Mouse (Mus musculus) embryonic facial prominence, embryonic 11.5 days (tissue): ENCODE measurements around the gene Bmf. TPM values are rescaled to one million over a fixed set of nuclear protein-coding genes. Genes with fewer than 3 reads are reported as not detected.

ENCODE experiments used
- ATAC-seq: fragments of 200-750 bp; cut with Nextera tagmentation; replicated peaks from 2 replicates; pipeline ENCODE4 v1.8.0; 2017; ENCODE audit warnings: low read depth; ENCODE audit not compliant: insufficient number of reproducible peaks, low FRiP score, low TSS enrichment
- DNase-seq: peaks from one replicate; pipeline ENCODE4 v3.0.0-alpha.2; 2015; ENCODE audit warnings: low spot score
- H3K27ac ChIP-seq: fragments of 300-500 bp; sonication (generic); replicated peaks from 2 replicates; pipeline ENCODE4 v1.5.1; 2014; ENCODE audit warnings: mild to moderate bottlenecking, low read depth, low read length, control low read depth
- H3K27me3 ChIP-seq: fragments of 300-500 bp; sonication (generic); 2 replicates; pipeline ENCODE4 v1.6.1; 2014; ENCODE audit warnings: mild to moderate bottlenecking, low read length, moderate library complexity, mixed read lengths; ENCODE audit not compliant: control insufficient read depth, insufficient read depth
- H3K36me3 ChIP-seq: fragments of 300-500 bp; sonication (generic); replicated peaks from 2 replicates; pipeline ENCODE4 v1.6.1; 2014; ENCODE audit warnings: low read depth, mild to moderate bottlenecking, low read length, moderate library complexity, mixed read lengths; ENCODE audit not compliant: control insufficient read depth, insufficient read depth
- H3K4me1 ChIP-seq: fragments of 300-500 bp; sonication (generic); 2 replicates; pipeline ENCODE4 v1.6.1; 2014; ENCODE audit warnings: low read length, mixed read lengths; ENCODE audit not compliant: control insufficient read depth, insufficient read depth
- H3K4me2 ChIP-seq: fragments of 300-500 bp; sonication (generic); 2 replicates; pipeline ENCODE4 v1.6.1; 2014; ENCODE audit warnings: low read depth, mild to moderate bottlenecking, control low read depth, low read length, moderate library complexity
- H3K4me3 ChIP-seq: fragments of 300-500 bp; sonication (generic); 2 replicates; pipeline ENCODE4 v1.5.1; 2014; ENCODE audit warnings: low read depth, low read length, control low read depth
- H3K9ac ChIP-seq: fragments of 300-500 bp; sonication (generic); replicated peaks from 2 replicates; pipeline ENCODE4 v1.6.1; 2014; ENCODE audit warnings: mild to moderate bottlenecking, control low read depth, low read length
- H3K9me3 ChIP-seq: fragments of 300-500 bp; sonication (generic); replicated peaks from 2 replicates; pipeline ENCODE4 v1.6.1; 2016; ENCODE audit warnings: mild to moderate bottlenecking, low read length, inconsistent platforms, mixed read lengths; ENCODE audit not compliant: control insufficient read depth
- WGBS: fragments of 180-500 bp; shearing (Covaris S2); extraction: QIAGEN DNeasy Blood & Tissue Kit; methylation state at CpG from one replicate; pipeline ENCODE4 v1.1.7; 2014; 5-methylcytosine and 5-hydroxymethylcytosine counted together
- polyA plus RNA-seq: library from polyadenylated mRNA; unstranded; fragments of >200 nt; fragmentation: Nextera tagmentation; extraction: Ambion mirVana; gene quantifications from 2 replicates; pipeline ENCODE4 v1.2.1, GENCODE M21; 2014

Gene Bmf
- polyA plus RNA-seq, 1 experiment from 2014 or later = 5.1 TPM

- ATAC-seq = 0 out of 2 replicates have a peak, but pooled peaks have one; percentile 1
These were observed 866 bp downstream of the Bmf start for GRCm38 (mm10) chr2:118548421-118549221.

DNA sequence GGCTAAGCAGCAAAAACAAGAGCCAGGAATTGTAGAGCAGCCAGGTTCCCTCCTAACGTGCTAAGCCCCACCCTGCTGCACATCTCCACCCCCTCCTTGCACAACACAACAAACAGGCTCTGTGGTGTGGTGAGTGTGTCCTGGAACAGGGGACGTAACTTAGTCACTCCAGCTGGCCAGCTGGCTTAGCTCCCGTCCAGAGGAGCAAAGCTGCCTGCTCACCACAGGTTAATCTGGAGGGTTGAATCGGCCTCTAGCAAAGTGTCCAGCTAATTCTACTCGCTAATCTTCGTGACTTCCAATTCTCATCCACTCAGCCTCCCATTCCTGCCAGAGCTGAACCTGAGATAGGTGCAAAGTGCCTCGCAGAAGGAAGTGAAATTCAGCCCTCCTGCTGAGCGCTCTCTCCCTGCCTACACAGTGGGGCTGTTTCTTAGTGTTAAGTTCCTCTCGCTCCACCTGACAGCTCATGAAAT, 1.9 kb downstream of the Bmf start:
- peak overlapping the region; percentile 36; the same call in 1 of the 2 replicates for H3K9ac ChIP-seq
- DNase-seq = no peak

More at GRCm38 (mm10) chr2:118548421-118549221, 866 bp downstream of the Bmf start:
- Histone ChIP-seq H3K9ac (peak overlapping the region; percentile 80), H3K4me1 (peaks cover 20% of the 10 kb centered on the region), H3K4me2 (peak overlapping the region; percentile 88), H3K9me3 (no peaks in the 10 kb centered on the region), H3K36me3 (no peaks in the 10 kb centered on the region), H3K4me3 (peak overlapping the region; percentile 93), H3K27me3 (no peaks in the 10 kb centered on the region), H3K27ac (peak overlapping the region; percentile 47; the same call in 1 of the 2 replicates)
- under 1% methylated on average over 18 of the region's 18 CpGs for WGBS
- peak; percentile 61 for DNase-seq

GRCm38 (mm10) chr2:118546798-118547165, 2.7 kb downstream of the Bmf start:
- Histone ChIP-seq H3K9me3 (no peaks in the 10 kb centered on the region), H3K4me1 (peaks cover 24% of the 10 kb centered on the region), H3K27ac (no peak overlapping the region), H3K4me3 (no peak overlapping the region), H3K36me3 (no peaks in the 10 kb centered on the region), H3K27me3 (no peaks in the 10 kb centered on the region), H3K4me2 (no peak overlapping the region; the same call in 1 of the 2 replicates), H3K9ac (no peak overlapping the region)
- 43% methylated on average over 3 of the region's 3 CpGs for WGBS
- ATAC-seq (no peak), DNase-seq (no peak)

More for the DNA sequence above, 1.9 kb downstream of the Bmf start:
- Histone ChIP-seq H3K36me3 (no peaks in the 10 kb centered on the region), H3K27me3 (no peaks in the 10 kb centered on the region), H3K9me3 (no peaks in the 10 kb centered on the region), H3K4me1 (peaks cover 24% of the 10 kb centered on the region), H3K27ac (no peak overlapping the region), H3K4me2 (peak overlapping the region; percentile 88), H3K4me3 (peak overlapping the region; percentile 93; the same call in 1 of the 2 replicates)
- WGBS = 8% methylated on average over 9 of the region's 9 CpGs
- no peak for ATAC-seq

GRCm38 (mm10) chr2:118546104-118546797, 3.2 kb downstream of the Bmf start:
- peaks cover 24% of the 10 kb centered on the region for H3K4me1 ChIP-seq
- no peak overlapping the region for H3K4me3 ChIP-seq
- no peaks in the 10 kb centered on the region for H3K27me3 ChIP-seq
- H3K27ac ChIP-seq = peak overlapping the region; percentile 52
- 28% methylated on average over 5 of the region's 5 CpGs for WGBS
- no peaks in the 10 kb centered on the region for H3K9me3 ChIP-seq
- no peak for DNase-seq
- peak overlapping the region; percentile 47 for H3K9ac ChIP-seq
- H3K4me2 ChIP-seq = peak overlapping the region; percentile 14; the same call in 1 of the 2 replicates
- ATAC-seq = no peak
- no peaks in the 10 kb centered on the region for H3K36me3 ChIP-seq

DNA sequence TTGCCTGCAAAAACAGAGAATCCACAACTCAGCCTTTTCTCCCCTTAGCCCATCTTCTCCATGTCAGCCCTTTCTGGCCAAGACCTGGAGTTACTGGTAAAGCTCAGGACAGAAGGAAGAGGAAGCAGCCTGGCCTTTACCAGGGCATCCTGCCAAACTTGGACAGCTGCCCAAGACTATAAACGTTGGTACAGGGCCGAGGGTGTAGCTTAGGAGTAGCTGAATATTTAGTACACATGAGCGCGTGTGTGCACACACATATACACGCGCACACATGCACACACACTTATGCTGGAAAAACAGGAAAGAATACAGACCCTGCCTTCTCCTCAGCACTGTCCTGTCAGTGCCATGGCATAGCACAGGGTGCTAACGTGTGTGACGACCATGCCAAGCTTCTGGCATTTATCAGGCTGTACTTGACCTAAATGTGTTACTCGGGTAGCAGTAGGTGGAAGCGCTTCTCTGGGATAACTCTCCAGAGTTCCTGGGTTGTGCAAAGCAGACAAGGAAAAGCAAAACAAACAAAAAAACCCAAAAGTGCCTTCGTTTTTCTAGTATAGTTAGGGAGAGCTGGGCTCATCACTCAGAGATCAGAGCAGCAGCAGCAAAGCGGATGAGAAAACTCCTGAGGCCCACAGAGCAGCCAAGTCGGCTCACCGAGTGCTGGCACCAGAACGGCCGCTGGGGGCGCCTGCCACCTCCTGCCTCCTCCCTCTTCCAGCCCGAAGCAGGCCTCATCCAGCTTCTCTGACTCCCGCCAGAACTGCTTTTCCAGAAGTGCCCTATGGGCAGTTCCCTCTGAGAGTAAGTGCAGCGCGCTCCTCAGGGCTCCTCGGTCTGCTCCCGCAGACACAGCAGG, 4.0 kb downstream of the Bmf start:
- no peaks in the 10 kb centered on the region for H3K9me3 ChIP-seq
- WGBS = 24% methylated on average over 23 of the region's 23 CpGs
- H3K36me3 ChIP-seq = no peaks in the 10 kb centered on the region
- no peaks in the 10 kb centered on the region for H3K27me3 ChIP-seq
- H3K4me1 ChIP-seq = peaks cover 29% of the 10 kb centered on the region
- H3K4me2 ChIP-seq = peak overlapping the region; percentile 28
- ATAC-seq (no peak), DNase-seq (peak; percentile 92)
- H3K9ac ChIP-seq = peak overlapping the region; percentile 47
- H3K4me3 ChIP-seq = peak overlapping the region; percentile 3; the same call in 1 of the 2 replicates
- H3K27ac ChIP-seq = peak overlapping the region; percentile 95

DNA sequence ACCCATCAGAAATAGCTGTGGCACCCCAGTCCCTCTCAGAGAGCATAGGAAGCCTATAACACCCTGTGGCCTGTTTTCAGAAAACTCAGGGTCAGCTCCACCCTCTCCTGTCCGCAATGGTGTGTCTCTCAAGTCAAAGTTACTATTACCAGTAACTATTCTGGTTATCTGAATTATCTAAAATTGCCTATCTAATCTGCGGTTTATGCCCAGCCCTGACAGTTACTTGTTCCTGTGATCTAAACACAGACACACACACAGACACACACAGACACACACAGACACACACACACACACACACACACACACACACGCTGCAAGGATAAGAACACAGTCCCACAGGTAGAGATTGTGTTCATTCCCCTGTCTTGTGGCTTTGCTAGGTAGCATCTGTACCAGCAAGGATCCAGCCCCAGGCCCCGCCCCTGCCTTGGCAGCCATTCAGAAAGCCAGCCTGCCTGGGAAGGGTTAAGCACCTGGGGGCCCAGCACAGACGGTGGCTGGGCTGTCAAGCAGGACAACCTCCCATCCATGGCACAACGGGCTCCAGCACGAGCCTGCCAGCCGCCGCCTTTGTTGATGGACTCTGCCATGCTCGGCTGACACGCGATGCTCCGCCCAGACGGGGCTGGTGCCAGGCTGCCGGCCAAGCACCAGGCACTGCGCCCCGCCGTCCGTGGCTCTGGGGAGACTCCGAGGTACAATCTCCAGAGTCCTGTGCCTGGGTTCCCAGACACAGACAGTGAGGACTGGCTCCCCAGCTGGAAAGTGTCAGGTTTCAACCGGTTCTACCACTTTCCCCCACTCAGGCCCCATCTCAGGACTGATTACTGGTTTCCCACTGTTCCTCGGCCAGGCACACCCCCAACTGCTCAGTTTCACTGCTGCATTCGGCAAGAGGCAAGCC, 5.3 kb downstream of the Bmf start:
- Histone ChIP-seq H3K9ac (peak overlapping the region; percentile 61), H3K9me3 (no peaks in the 10 kb centered on the region), H3K27me3 (no peaks in the 10 kb centered on the region), H3K36me3 (no peaks in the 10 kb centered on the region), H3K4me3 (peak overlapping the region; percentile 26), H3K27ac (peak overlapping the region; percentile 95), H3K4me2 (peak overlapping the region; percentile 69), H3K4me1 (peaks cover 37% of the 10 kb centered on the region)
- WGBS = 7% methylated on average over 23 of the region's 23 CpGs
- ATAC-seq (peak; percentile 84), DNase-seq (peak; percentile 91)
